Mouse (Mus musculus): ENCODE measurements at regions not wholly inside any gene's neighbourhood (a gene's known extent, or its start where the extent isn't known, plus 50 kb on each side); places are given as distances from the start of the nearest gene placed in this dataset.

GRCm38 (mm10) chr8:64422850-64423214 lies 216.8 kb upstream of the Tll1 start:
- TF ChIP-seq CTCF (IDR thresholded peaks at IDR 0.05; ENCODE audit: low read depth) (no peak), EP300 (IDR thresholded peaks at IDR 0.05; ENCODE audit: low read depth) (no peak)
